Mouse (Mus musculus) T-helper 17 cell (primary cell): ENCODE results near the gene Zfp536.
"Not testable (repeated sequence)": the region's sequence is repeated elsewhere in the genome, so short reads cannot be mapped to it uniquely, and the experiment has no call there.

ENCODE experiments used
- in situ Hi-C, 2 experiments: fragments of 300-600 bp; cut with MboI, MseI; formaldehyde crosslinking; loops; 1 replicate in 1 of 2; 2 replicates in 1 of 2; pipeline ENCODE4 v1.15.1; 2025; ENCODE audit warnings: high pct_unique_total_duplicates in 2 of 2

The Zfp536 gene

DNA sequence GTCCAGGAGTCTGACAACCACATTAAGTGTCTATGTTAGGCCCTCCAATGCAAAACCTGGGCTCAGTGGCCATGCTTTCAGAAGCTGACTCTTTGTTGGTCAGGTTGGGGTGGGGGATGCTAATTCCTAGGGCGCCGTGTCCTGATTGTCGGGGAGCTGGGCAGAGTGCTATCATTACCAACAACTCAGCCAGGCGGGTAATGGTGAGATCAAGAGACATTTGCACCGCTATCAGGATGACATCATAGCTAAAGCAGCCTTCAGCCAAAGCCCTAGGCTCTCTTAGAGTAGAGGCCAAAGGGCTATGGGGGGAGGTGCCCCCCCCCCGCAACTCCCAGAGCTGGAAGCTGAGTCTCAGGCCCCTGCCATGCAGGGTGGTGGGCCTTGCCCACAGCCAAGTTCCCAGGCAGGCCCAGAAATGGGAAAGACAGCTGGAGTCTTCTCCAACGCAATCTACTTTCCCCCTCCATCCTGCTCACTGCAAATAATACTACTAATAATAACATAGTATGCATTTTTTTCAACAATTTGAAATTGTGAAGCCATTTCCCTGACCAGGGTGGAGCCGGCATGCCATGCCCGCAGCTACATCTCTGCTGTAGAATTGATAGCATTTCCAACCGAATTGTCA is 5.0 kb downstream of the Zfp536 start:
- in situ Hi-C loops = no loop called here

- in situ Hi-C loops = no loop called here
Measured at GRCm38 (mm10) chr7:37758886-37759285, 14.6 kb downstream of the Zfp536 start.

- in situ Hi-C loops = no loop called here
Measured at GRCm38 (mm10) chr7:37753024-37753423, 20.4 kb downstream of the Zfp536 start.

GRCm38 (mm10) chr7:37746133-37746761 is 27.2 kb downstream of the Zfp536 start:
- in situ Hi-C loops = no loop called here

GRCm38 (mm10) chr7:37743350-37743749 is 30.1 kb downstream of the Zfp536 start:
- in situ Hi-C loops = no loop called here

- in situ Hi-C loops = no loop called here
Measured at GRCm38 (mm10) chr7:37737191-37737590, 36.2 kb downstream of the Zfp536 start.

- in situ Hi-C loops = no loop called here
Measured at GRCm38 (mm10) chr7:37736413-37736720, 37.1 kb downstream of the Zfp536 start.

DNA sequence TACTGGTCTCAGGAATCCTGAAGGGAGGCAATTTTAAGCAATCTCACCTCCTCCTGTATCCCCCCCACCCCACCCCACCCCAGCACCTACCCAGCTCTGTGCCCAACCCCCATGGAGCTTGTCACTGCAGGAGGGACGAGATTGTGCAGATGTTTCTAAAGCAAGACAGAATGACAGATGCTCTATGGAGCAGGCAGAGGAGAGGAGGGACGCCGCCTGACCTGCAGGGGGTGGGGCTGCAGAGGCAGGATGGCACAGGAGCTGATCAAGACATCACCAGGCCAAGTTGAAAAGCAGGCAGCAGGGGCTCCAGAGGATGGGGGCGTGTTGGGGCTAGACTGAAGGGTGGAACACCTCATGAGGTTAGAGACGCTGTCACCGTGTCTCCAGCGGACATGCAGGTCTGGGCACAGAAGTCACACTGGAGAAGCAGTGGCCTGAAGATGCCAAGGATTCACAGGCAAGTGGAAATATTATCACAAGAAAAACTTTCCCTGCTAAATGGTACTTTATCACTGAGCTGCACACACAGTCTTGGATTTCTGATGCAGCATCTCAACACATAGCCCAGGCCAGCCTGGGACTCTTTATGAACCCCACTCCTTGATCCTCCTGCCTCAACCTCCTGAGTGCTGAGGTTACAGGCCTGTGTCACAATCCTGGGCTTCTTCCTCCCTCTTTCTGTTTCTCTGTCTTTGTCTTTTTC is 37.6 kb downstream of the Zfp536 start:
- in situ Hi-C loops = no loop called here

- in situ Hi-C loops = no loop called here
Measured at GRCm38 (mm10) chr7:37735101-37735500, 38.3 kb downstream of the Zfp536 start.

DNA sequence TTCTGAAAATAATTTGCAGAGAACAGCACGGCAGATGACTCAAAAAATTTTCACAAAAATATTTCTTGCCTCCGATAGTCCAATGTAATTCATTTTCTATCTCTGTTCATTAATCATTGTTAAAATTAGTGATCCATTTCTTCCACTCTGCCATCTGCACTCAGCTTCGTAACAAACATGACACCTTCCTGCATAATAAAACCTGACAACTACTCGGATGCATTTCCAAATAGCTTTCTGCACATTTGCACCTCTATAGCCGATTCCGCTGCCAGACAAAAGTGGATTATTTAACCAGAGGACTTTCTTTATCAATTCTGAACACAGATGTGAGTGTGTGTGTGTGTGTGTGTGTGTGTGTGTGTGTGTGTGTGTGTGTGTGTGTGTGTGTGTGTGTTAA is 38.9 kb downstream of the Zfp536 start:
- in situ Hi-C loops = no loop called here

DNA sequence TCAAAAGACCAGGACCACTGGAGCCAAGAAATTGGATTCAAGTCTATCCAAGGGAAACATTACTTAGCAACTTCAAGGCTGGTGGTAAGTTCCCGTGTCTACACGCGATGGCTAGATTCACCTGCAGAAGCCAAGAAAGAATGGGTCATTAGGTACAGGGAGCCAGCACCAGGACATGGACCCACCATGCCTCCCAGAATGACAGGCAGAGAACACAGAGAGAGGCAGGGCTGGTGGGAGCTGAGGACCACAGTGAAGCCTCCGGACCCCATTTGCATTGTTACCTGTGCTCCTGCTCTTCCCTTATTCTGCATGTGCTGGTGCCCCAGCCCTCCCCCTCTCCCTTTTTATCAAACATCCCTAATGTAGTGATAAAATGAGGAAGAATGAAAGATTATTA is 39.4 kb downstream of the Zfp536 start:
- in situ Hi-C loops = no loop called here

GRCm38 (mm10) chr7:37732741-37733140 is 40.7 kb downstream of the Zfp536 start:
- in situ Hi-C loops = no loop called here

DNA sequence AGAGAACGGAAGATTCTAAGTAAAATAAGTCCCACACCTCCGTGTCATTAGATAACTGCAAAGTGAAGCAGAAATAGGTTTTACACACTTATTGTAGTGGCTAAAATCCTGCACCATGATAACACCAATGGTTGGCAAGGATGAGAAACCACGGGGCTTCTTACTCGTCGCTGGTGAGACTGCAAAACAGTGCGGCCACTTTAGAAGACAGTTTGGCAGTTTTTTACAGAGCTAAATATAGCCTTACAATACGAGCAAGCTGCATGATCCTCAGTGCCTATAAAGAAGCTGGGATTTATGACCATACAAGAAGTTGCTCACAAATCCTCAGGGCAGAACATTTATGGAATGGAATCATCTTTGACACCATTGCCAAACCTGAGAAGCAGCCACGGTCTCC is 45.7 kb downstream of the Zfp536 start:
- in situ Hi-C loops = no loop called here

- in situ Hi-C loops = no loop called here
Measured at GRCm38 (mm10) chr7:37724002-37724790, 49.2 kb downstream of the Zfp536 start.

GRCm38 (mm10) chr7:37723191-37723592 is 50.2 kb downstream of the Zfp536 start:
- in situ Hi-C loops = no loop called here

GRCm38 (mm10) chr7:37721676-37722075 is 51.8 kb downstream of the Zfp536 start:
- in situ Hi-C loops = no loop called here

- in situ Hi-C loops = loop anchor here in 1 of 2 experiments (10.0 kb wide), 1 partner anchor 1564 kb away; no protein-coding TSS in a partner anchor
Measured at GRCm38 (mm10) chr7:37718671-37719402, 54.6 kb downstream of the Zfp536 start.

- in situ Hi-C loops = loop anchor here in 1 of 2 experiments (10.0 kb wide), 1 partner anchor 1562 kb away; no protein-coding TSS in a partner anchor
Measured at GRCm38 (mm10) chr7:37717071-37717470, 56.4 kb downstream of the Zfp536 start.

DNA sequence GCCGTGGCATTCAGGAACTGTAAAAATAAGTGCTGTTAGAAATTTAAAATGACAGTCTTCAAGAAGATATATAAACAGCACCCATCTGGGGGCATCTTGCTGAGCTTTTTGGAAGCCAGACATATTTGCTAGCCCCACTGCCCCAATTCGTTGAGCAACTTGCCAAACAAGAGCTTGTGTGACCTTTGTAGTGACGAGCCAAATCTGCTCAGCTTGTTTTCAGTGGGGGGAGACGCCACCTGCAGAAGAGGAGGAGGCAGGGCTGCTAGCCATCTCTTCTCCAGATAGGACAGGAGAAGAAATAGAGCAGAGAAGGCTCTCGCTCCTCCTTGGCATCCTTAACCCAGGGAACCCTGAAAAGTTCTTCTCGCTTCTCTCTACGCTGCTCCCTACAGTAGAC is 56.8 kb downstream of the Zfp536 start:
- in situ Hi-C loops = loop anchor here in 1 of 2 experiments (10.0 kb wide), 1 partner anchor 1562 kb away; no protein-coding TSS in a partner anchor

GRCm38 (mm10) chr7:37704464-37704863 is 69.0 kb downstream of the Zfp536 start:
- in situ Hi-C loops = no loop called here

- in situ Hi-C loops = not testable (repeated sequence)
Measured at GRCm38 (mm10) chr7:37697378-37697777, 76.1 kb downstream of the Zfp536 start.
